Mouse (Mus musculus) adipocyte (in vitro differentiated cells): Measurements from ENCODE around the gene Atg10.
A peak's percentile ranks its signal among the peaks of the same experiment; 100 is the strongest.

Experiments
- DNase-seq: peaks from one replicate; pipeline ENCODE4 v3.0.0-alpha.2; 2016; ENCODE audit warnings: low spot score

Gene Atg10

GRCm38 (mm10) chr13:91114880-91115279 lies 108.9 kb downstream of the Atg10 start:
- DNase-seq = peak; percentile 10

- DNase-seq = no peak
Measured at GRCm38 (mm10) chr13:91107308-91107946, 116.3 kb downstream of the Atg10 start.

GRCm38 (mm10) chr13:91102238-91102637 lies 121.5 kb downstream of the Atg10 start:
- DNase-seq = peak; percentile 17

GRCm38 (mm10) chr13:91100417-91100816 lies 123.4 kb downstream of the Atg10 start:
- DNase-seq = no peak

GRCm38 (mm10) chr13:91094851-91095250 lies 128.9 kb downstream of the Atg10 start:
- DNase-seq = no peak

GRCm38 (mm10) chr13:91094196-91094595 lies 129.6 kb downstream of the Atg10 start:
- DNase-seq = no peak

GRCm38 (mm10) chr13:91093610-91094009 lies 130.2 kb downstream of the Atg10 start:
- no peak for DNase-seq

- peak; percentile 59 for DNase-seq
Measured at GRCm38 (mm10) chr13:91093162-91093561, 130.6 kb downstream of the Atg10 start.

- DNase-seq = no peak
Measured at GRCm38 (mm10) chr13:91091731-91092190, 132.0 kb downstream of the Atg10 start.

GRCm38 (mm10) chr13:91090861-91091730 lies 132.7 kb downstream of the Atg10 start:
- DNase-seq = no peak

- DNase-seq = no peak
Measured at GRCm38 (mm10) chr13:91086361-91086900, 137.3 kb downstream of the Atg10 start.

GRCm38 (mm10) chr13:91072351-91072750 lies 151.4 kb downstream of the Atg10 start:
- DNase-seq = no peak

GRCm38 (mm10) chr13:91060871-91061270 lies 162.9 kb downstream of the Atg10 start:
- no peak for DNase-seq

GRCm38 (mm10) chr13:91048171-91048570 lies 175.6 kb downstream of the Atg10 start:
- no peak for DNase-seq

GRCm38 (mm10) chr13:91046851-91047250 lies 176.9 kb downstream of the Atg10 start:
- DNase-seq = no peak

GRCm38 (mm10) chr13:91041236-91041635 lies 182.5 kb downstream of the Atg10 start:
- DNase-seq = peak; percentile 19

- DNase-seq = no peak
Measured at GRCm38 (mm10) chr13:91040421-91040820, 183.3 kb downstream of the Atg10 start.

GRCm38 (mm10) chr13:91039201-91039807 lies 184.5 kb downstream of the Atg10 start:
- DNase-seq = no peak

- DNase-seq = no peak
Measured at GRCm38 (mm10) chr13:91038636-91039035, 185.1 kb downstream of the Atg10 start.

- DNase-seq = no peak
Measured at GRCm38 (mm10) chr13:91038034-91038433, 185.7 kb downstream of the Atg10 start.

GRCm38 (mm10) chr13:91037405-91037804 lies 186.4 kb downstream of the Atg10 start:
- DNase-seq = no peak

GRCm38 (mm10) chr13:91031836-91032235 lies 191.9 kb downstream of the Atg10 start:
- DNase-seq = no peak
